Mouse (Mus musculus) thymus, adult 2 months (tissue): ENCODE data around the gene Mettl9. TPM values are rescaled to one million over a fixed set of nuclear protein-coding genes. Genes with fewer than 3 reads are reported as not detected.
A peak's percentile ranks its signal among the peaks of the same experiment; 100 is the strongest.

Experiments
- DNase-seq: peaks from one replicate; pipeline ENCODE4 v3.0.0; 2021
- H3K27ac ChIP-seq: fragments of 200-500 bp; 2 replicates; pipeline ENCODE4 v1.5.1; 2012; ENCODE audit warnings: low read length, control low read depth; ENCODE audit not compliant: control insufficient read depth, insufficient read depth
- H3K27me3 ChIP-seq: fragments of 200-500 bp; 2 replicates; pipeline ENCODE4 v1.6.1; 2012; ENCODE audit warnings: mild to moderate bottlenecking, low read length, moderate library complexity, mixed read lengths; ENCODE audit not compliant: control insufficient read depth, insufficient read depth
- H3K36me3 ChIP-seq: fragments of 200-500 bp; 2 replicates; pipeline ENCODE4 v1.6.1; 2012; ENCODE audit warnings: mild to moderate bottlenecking, low read length, moderate library complexity; ENCODE audit not compliant: control insufficient read depth, insufficient read depth
- H3K4me1 ChIP-seq: fragments of 200-500 bp; replicated peaks from 2 replicates; pipeline ENCODE4 v1.6.1; 2012; ENCODE audit warnings: low read length; ENCODE audit not compliant: control insufficient read depth, insufficient read depth
- H3K4me3 ChIP-seq: fragments of 200-500 bp; 2 replicates; pipeline ENCODE4 v1.5.1; 2012; ENCODE audit warnings: mild to moderate bottlenecking, low read length, control low read depth, moderate library complexity; ENCODE audit not compliant: control insufficient read depth, insufficient read depth
- CTCF ChIP-seq: fragments of 200-500 bp; IDR thresholded peaks from 2 replicates; pipeline ENCODE4 v1.5.1; 2012; ENCODE audit warnings: mild to moderate bottlenecking, control low read depth, low read length, moderate library complexity, borderline replicate concordance; ENCODE audit not compliant: control insufficient read depth, poor library complexity, insufficient read depth; ENCODE audit errors: extremely low read depth
- POLR2A ChIP-seq: fragments of 200-500 bp; IDR thresholded peaks from 2 replicates; pipeline ENCODE4 v1.6.1; 2012; ENCODE audit warnings: mild to moderate bottlenecking, low read length, control low read depth, moderate library complexity; ENCODE audit not compliant: control insufficient read depth, poor library complexity, insufficient read depth; ENCODE audit errors: extremely low read depth
- WGBS: fragments of 180-500 bp; shearing (Covaris S2); methylation state at CpG from one replicate; pipeline ENCODE4 v1.1.7; 2018; 5-methylcytosine and 5-hydroxymethylcytosine counted together
- polyA plus RNA-seq: library from polyadenylated mRNA; depleted of rRNA; stranded (reverse); fragments of >200 nt; gene quantifications from 2 replicates; pipeline ENCODE4 v1.2.3, GENCODE M21; 2012

Gene Mettl9
- polyA plus RNA-seq, 1 experiment = 20.7 TPM

DNA sequence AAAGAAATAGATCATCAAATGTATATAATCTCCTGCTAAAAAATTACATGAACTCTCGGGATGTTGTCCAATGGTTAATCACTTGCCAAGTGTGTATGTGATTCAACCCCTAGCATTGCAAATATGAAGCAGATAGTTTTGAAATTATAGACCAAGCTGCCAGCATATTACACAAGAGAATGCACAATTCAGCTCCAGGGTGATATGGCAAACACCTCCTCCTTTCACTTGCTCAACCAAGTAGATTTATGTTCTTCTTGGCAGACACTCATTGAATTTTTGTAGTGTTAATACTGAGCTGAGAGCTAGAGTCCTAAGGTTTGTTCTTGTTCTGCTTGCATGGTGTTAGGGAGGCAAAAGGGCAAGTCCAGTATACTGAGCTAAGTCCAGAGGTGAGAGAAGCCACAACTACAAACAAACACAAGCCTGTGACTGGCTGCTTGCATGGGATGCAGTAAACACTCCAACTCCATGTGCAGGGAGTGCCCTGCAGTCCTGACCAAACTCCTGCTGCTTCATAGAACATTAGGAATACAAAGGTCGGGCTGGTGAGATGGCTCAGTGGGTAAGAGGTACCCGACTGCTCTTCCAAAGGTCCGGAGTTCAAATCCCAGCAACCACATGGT is 30.3 kb upstream of the Mettl9 start:
- Histone ChIP-seq H3K4me1 (no peaks in the 10 kb centered on the region), H3K4me3 (no peak overlapping the region), H3K27me3 (no peaks in the 10 kb centered on the region), H3K27ac (no peak overlapping the region), H3K36me3 (no peaks in the 10 kb centered on the region)
- TF ChIP-seq CTCF (no peak), POLR2A (no peak)
- DNase-seq = no peak
- 83% methylated on average over 4 of the region's 4 CpGs for WGBS

DNA sequence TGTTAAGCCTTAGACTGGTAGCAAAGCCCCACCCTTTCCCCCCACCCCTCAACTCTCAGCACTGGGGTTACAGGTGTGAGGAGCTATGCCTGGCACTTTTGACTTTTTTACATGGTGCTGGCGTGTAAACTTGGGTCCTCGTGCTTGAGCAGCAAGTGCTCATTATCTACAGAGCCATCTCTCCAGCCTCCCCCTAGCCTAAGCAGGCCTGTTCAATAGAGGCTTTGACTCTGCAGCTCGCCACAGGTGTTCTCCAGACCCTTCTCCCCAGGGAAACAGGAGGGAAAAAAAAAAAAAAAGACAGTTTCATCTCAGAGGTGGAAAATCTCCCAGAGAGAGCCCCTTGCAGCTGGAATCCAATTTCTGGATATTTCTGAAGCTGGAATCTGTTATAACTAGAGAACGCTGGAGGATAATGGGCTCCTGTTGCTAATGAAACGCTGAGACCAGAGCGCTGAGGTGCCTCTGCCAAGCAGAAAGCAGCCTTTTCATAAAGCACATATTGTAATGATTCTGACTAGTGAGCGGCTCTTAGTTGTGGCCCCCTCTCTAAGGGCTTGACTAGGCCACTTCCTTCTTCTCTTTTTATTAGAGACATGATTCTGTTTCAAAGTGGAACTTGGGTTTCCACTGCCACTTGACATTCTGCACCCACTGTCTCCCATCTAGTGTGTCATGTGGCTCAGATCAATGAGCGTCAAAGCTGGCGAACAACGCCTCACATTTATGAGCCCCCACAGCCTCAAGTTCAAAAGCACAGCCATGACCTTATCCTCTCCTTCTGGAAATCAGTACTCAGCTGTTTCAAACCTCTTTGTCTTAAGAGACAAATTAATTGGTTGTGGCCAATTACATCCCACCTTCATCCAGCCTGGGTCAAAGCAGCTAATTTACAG is 22.2 kb upstream of the Mettl9 start:
- H3K4me3 ChIP-seq = no peak overlapping the region
- 75% methylated on average over 10 of the region's 10 CpGs for WGBS
- TF ChIP-seq POLR2A (no peak), CTCF (no peak)
- H3K27me3 ChIP-seq = no peaks in the 10 kb centered on the region
- no peak for DNase-seq
- H3K36me3 ChIP-seq = no peaks in the 10 kb centered on the region
- H3K4me1 ChIP-seq = no peaks in the 10 kb centered on the region
- H3K27ac ChIP-seq = no peak overlapping the region

DNA sequence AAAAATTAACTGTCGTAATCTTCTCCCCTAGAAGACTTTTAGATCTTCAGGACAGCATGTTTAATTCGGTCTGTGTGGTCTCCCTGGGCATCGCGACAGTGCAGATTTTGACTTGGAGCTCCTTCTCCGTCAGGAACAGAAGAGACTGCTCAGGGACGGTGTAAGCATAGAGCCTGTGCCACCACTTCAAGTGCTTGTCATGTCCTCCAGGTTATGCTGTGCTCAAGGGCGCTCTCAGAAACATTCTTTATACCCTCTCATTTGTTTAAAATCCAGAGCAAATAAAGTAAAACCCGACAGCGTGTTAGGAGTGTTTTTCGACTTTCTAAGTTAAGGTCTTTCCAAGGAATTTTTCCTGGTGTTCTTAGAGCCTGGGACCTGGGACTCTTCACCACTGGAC is 19.8 kb upstream of the Mettl9 start:
- no peak overlapping the region for H3K4me3 ChIP-seq
- WGBS = 91% methylated on average over 10 of the region's 10 CpGs
- no peak for DNase-seq
- no peaks in the 10 kb centered on the region for H3K27me3 ChIP-seq
- no peaks in the 10 kb centered on the region for H3K36me3 ChIP-seq
- no peak overlapping the region for H3K27ac ChIP-seq
- no peak for TF ChIP-seq POLR2A
- TF ChIP-seq CTCF = no peak
- no peaks in the 10 kb centered on the region for H3K4me1 ChIP-seq

DNA sequence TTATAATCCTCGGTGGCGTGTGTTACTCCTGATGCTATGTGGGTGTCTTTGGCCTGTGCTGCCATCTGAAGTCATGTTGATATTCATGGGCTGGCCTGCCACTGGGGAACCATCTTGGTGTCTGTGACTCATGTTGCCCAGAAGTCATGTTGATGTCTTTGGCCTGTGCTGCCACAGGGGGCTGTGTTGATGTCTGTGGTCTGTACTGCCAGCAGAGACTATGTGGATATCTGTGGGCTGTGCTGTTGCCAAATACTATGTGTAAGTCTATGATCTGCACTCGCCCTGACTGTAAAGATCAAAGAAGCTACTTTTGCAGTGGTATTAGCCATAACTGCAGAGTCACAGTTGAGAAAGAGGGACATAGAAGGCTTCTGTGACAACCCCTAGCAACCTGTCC is 15.5 kb upstream of the Mettl9 start:
- Histone ChIP-seq H3K4me3 (no peak overlapping the region), H3K36me3 (no peaks in the 10 kb centered on the region), H3K4me1 (no peaks in the 10 kb centered on the region), H3K27me3 (no peaks in the 10 kb centered on the region), H3K27ac (no peak overlapping the region)
- WGBS = 70% methylated on average over 3 of the region's 3 CpGs
- no peak for TF ChIP-seq CTCF
- TF ChIP-seq POLR2A = no peak
- DNase-seq = no peak

DNA sequence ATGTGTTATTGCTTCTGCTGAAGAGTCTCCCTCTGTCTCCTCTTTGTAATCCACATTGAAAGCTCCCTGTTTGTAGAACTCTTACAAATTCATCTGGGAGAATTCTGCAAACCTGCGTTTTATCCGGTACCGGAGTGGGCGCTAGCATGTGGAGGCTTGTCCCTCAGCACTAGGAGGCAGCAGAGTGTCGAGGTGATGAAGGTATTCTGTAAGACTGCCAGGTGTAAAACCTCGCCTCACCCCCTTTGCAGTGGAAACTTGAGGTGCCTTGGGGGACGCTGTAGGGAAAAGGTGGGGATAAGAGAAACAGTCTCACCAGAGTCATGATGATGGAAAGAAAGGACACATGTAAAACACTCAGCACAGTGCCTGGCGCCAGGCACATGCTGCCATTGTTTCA is 14.0 kb upstream of the Mettl9 start:
- Histone ChIP-seq H3K36me3 (no peaks in the 10 kb centered on the region), H3K4me1 (no peaks in the 10 kb centered on the region), H3K4me3 (no peak overlapping the region), H3K27me3 (no peaks in the 10 kb centered on the region), H3K27ac (no peak overlapping the region)
- WGBS = 45% methylated on average over 8 of the region's 8 CpGs
- peak; percentile 30 for DNase-seq
- TF ChIP-seq POLR2A (no peak), CTCF (no peak)

DNA sequence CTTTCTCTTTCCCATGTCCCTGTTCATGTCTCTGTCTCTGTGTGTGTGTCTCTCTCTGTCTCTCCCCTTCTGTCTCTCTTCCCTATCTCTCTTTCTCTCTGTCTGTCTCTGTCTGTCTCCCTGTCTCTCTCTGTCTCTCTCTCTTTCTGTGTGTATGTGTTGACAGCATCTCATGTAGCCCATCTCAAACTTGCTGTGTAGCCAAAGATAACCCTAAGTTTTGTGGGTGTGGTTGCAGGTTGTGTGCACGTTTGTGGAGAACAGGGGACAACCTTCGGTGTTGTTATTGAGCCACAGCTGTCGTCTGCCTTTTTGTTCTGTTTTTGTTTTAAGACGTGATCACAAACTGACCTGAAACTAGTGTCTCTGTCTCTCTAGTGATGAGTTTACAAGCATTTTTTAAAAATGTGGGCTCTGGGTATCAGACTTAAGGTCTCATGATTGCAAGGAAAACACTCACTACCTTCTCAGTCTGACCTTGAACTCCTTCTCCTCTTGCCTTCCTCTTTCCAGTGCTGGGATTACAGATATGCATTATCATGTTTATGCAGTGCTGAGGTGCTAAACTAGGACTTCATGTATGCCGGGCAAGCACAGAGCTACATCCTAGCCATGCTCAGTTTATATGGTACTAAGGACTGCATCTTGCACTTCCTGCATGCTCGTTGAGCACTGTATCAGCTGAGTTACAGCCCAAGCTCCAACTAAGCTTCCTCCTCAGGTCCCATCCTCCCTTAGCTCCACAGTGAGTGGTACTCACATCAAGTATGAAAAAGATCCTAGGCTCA is 8.8 kb upstream of the Mettl9 start:
- TF ChIP-seq POLR2A (no peak), CTCF (no peak)
- WGBS = 74% methylated on average over 6 of the region's 6 CpGs
- no peaks in the 10 kb centered on the region for H3K36me3 ChIP-seq
- no peaks in the 10 kb centered on the region for H3K4me1 ChIP-seq
- DNase-seq = no peak
- no peak overlapping the region for H3K27ac ChIP-seq
- no peaks in the 10 kb centered on the region; the same call in 1 of the 2 replicates for H3K27me3 ChIP-seq
- H3K4me3 ChIP-seq = no peak overlapping the region
